Mouse (Mus musculus) forebrain, embryonic 14.5 days (tissue): ENCODE results near the gene Xylt1. TPM values are rescaled to one million over a fixed set of nuclear protein-coding genes. Genes with fewer than 3 reads are reported as not detected.
A peak's percentile ranks its signal among the peaks of the same experiment; 100 is the strongest.

Source experiments
- ATAC-seq: fragments of 200-750 bp; cut with Nextera tagmentation; 2 replicates; pipeline ENCODE4 v1.8.0; 2017; ENCODE audit warnings: mild to moderate bottlenecking, moderate library complexity
- DNase-seq: peaks from one replicate; pipeline ENCODE4 v3.0.0-alpha.2; 2015; ENCODE audit warnings: low spot score
- H3K27ac ChIP-seq: fragments of 300-500 bp; sonication (generic); 2 replicates; pipeline ENCODE4 v1.5.1; 2014; ENCODE audit warnings: low read depth, mild to moderate bottlenecking, control low read depth, low read length, moderate library complexity
- H3K27me3 ChIP-seq: fragments of 300-500 bp; sonication (generic); replicated peaks from 2 replicates; pipeline ENCODE4 v1.6.1; 2014; ENCODE audit warnings: low read length, control low read depth, mixed read lengths; ENCODE audit not compliant: control insufficient read depth, insufficient read depth
- H3K36me3 ChIP-seq: fragments of 300-500 bp; sonication (generic); 2 replicates; pipeline ENCODE4 v1.6.1; 2014; ENCODE audit warnings: low read length, control low read depth; ENCODE audit not compliant: control insufficient read depth, insufficient read depth
- H3K4me1 ChIP-seq: fragments of 300-500 bp; sonication (generic); 2 replicates; pipeline ENCODE4 v1.6.1; 2014; ENCODE audit warnings: antibody characterized with exemption, low read length, control low read depth; ENCODE audit not compliant: control insufficient read depth, insufficient read depth
- H3K4me2 ChIP-seq: fragments of 300-500 bp; sonication (generic); 2 replicates; pipeline ENCODE4 v1.6.1; 2014; ENCODE audit warnings: mild to moderate bottlenecking, control low read depth, low read length
- H3K4me3 ChIP-seq: fragments of 300-500 bp; sonication (generic); 2 replicates; pipeline ENCODE4 v1.5.1; 2014; ENCODE audit warnings: low read depth, low read length, control low read depth
- H3K9ac ChIP-seq: fragments of 300-500 bp; sonication (generic); 2 replicates; pipeline ENCODE4 v1.6.1; 2014; ENCODE audit warnings: mild to moderate bottlenecking, low read length, control low read depth, moderate library complexity
- H3K9me3 ChIP-seq: fragments of 300-500 bp; sonication (generic); replicated peaks from 2 replicates; pipeline ENCODE4 v1.6.1; 2016; ENCODE audit warnings: low read length, control low read depth, mixed read lengths; ENCODE audit not compliant: control insufficient read depth
- WGBS: fragments of 180-500 bp; shearing (Covaris S2); extraction: QIAGEN DNeasy Blood & Tissue Kit; methylation state at CpG from one replicate; pipeline ENCODE4 v1.1.7; 2014; 5-methylcytosine and 5-hydroxymethylcytosine counted together
- polyA plus RNA-seq: library from polyadenylated mRNA; unstranded; fragments of >200 nt; fragmentation: Nextera tagmentation; extraction: Ambion mirVana; gene quantifications from 2 replicates; pipeline ENCODE4 v1.2.1, GENCODE M21; 2014

Gene Xylt1
- polyA plus RNA-seq, 1 experiment from 2014 or later: 1.5 TPM

- Histone ChIP-seq H3K4me2 (no peak overlapping the region), H3K9me3 (no peaks in the 10 kb centered on the region), H3K27me3 (no peaks in the 10 kb centered on the region), H3K4me3 (no peak overlapping the region), H3K36me3 (no peaks in the 10 kb centered on the region), H3K4me1 (peaks cover 8% of the 10 kb centered on the region), H3K27ac (no peak overlapping the region), H3K9ac (no peak overlapping the region)
- no peak for DNase-seq
- ATAC-seq: no peak
- 87% methylated on average over 11 of the region's 11 CpGs for WGBS
Measured at GRCm38 (mm10) chr7:117454789-117455548, 74.2 kb downstream of the Xylt1 start.

DNA sequence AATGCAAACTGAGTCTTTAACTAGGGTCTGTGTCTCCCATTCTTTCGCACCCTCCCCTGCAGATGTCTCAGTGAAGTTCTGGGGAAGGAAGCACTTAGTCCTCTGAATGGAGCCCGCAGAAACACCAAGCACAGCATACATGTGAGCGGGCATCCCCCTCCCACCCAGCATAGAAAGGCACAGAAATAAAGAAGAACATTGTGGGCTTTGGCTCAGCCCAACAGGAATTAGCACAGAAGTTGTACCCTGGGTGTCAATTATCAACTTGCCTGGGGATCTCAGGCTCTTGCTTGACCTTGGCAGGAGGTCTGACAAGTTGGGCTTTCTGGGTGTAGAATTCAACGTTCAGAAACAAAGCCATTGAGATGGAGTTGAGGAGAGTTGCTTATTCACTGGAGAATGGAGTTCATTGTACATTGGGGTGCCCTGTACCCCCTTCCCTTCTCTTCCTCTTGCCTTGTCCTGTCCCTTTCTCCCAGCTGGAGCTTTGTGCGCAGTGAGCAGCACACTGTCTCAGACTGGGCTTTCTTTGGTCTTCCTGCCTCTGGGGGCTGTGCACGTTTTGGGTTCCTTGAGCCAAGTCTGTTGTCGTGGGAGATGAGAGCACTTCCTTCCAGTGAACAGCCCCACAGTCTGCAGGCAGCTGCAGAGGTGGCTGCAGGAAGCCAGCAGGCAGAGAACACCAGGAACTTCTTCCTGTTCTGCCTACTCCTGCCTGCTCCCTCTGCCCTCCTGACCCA, 81.6 kb downstream of the Xylt1 start:
- H3K4me3 ChIP-seq: no peak overlapping the region
- ATAC-seq: peak; percentile 90
- H3K27ac ChIP-seq: peak overlapping the region; percentile 58; the same call in 1 of the 2 replicates
- peak; percentile 72 for DNase-seq
- no peaks in the 10 kb centered on the region for H3K27me3 ChIP-seq
- no peaks in the 10 kb centered on the region for H3K36me3 ChIP-seq
- H3K9me3 ChIP-seq: no peaks in the 10 kb centered on the region
- WGBS: 27% methylated on average over 7 of the region's 7 CpGs
- peaks cover 11% of the 10 kb centered on the region for H3K4me1 ChIP-seq
- H3K9ac ChIP-seq: no peak overlapping the region
- H3K4me2 ChIP-seq: no peak overlapping the region

- H3K9ac ChIP-seq: no peak overlapping the region
- no peaks in the 10 kb centered on the region for H3K9me3 ChIP-seq
- H3K4me2 ChIP-seq: no peak overlapping the region
- no peaks in the 10 kb centered on the region for H3K27me3 ChIP-seq
- H3K4me3 ChIP-seq: no peak overlapping the region
- H3K36me3 ChIP-seq: no peaks in the 10 kb centered on the region
- peaks cover 11% of the 10 kb centered on the region for H3K4me1 ChIP-seq
- 46% methylated on average over 4 of the region's 4 CpGs for WGBS
- peak; percentile 44 for DNase-seq
- ATAC-seq: no peak
- H3K27ac ChIP-seq: no peak overlapping the region
Measured at GRCm38 (mm10) chr7:117464956-117465355, 84.2 kb downstream of the Xylt1 start.

GRCm38 (mm10) chr7:117466006-117466780, 85.4 kb downstream of the Xylt1 start:
- ATAC-seq (no peak), DNase-seq (no peak)
- Histone ChIP-seq H3K9ac (no peak overlapping the region), H3K27me3 (no peaks in the 10 kb centered on the region), H3K4me1 (peaks cover 11% of the 10 kb centered on the region), H3K27ac (no peak overlapping the region), H3K36me3 (no peaks in the 10 kb centered on the region), H3K9me3 (no peaks in the 10 kb centered on the region), H3K4me2 (no peak overlapping the region), H3K4me3 (no peak overlapping the region)
- 91% methylated on average over 7 of the region's 7 CpGs for WGBS

- Histone ChIP-seq H3K4me1 (peaks cover 33% of the 10 kb centered on the region), H3K9me3 (no peaks in the 10 kb centered on the region), H3K4me3 (no peak overlapping the region), H3K27ac (no peak overlapping the region), H3K27me3 (no peaks in the 10 kb centered on the region), H3K36me3 (no peaks in the 10 kb centered on the region), H3K4me2 (no peak overlapping the region), H3K9ac (no peak overlapping the region)
- DNase-seq: no peak
- ATAC-seq: no peak
- 82% methylated on average over 3 of the region's 3 CpGs for WGBS
Measured at GRCm38 (mm10) chr7:117470243-117470802, 89.5 kb downstream of the Xylt1 start.

GRCm38 (mm10) chr7:117472055-117472780, 91.4 kb downstream of the Xylt1 start:
- Histone ChIP-seq H3K9ac (no peak overlapping the region), H3K4me1 (peaks cover 33% of the 10 kb centered on the region), H3K4me3 (no peak overlapping the region), H3K36me3 (no peaks in the 10 kb centered on the region), H3K27me3 (no peaks in the 10 kb centered on the region), H3K4me2 (peak overlapping the region; percentile 18; the same call in 1 of the 2 replicates), H3K9me3 (no peaks in the 10 kb centered on the region), H3K27ac (peak overlapping the region; percentile 70; the same call in 1 of the 2 replicates)
- ATAC-seq (peak; percentile 87), DNase-seq (peak; percentile 86)
- 9% methylated on average over 11 of the region's 11 CpGs for WGBS

DNA sequence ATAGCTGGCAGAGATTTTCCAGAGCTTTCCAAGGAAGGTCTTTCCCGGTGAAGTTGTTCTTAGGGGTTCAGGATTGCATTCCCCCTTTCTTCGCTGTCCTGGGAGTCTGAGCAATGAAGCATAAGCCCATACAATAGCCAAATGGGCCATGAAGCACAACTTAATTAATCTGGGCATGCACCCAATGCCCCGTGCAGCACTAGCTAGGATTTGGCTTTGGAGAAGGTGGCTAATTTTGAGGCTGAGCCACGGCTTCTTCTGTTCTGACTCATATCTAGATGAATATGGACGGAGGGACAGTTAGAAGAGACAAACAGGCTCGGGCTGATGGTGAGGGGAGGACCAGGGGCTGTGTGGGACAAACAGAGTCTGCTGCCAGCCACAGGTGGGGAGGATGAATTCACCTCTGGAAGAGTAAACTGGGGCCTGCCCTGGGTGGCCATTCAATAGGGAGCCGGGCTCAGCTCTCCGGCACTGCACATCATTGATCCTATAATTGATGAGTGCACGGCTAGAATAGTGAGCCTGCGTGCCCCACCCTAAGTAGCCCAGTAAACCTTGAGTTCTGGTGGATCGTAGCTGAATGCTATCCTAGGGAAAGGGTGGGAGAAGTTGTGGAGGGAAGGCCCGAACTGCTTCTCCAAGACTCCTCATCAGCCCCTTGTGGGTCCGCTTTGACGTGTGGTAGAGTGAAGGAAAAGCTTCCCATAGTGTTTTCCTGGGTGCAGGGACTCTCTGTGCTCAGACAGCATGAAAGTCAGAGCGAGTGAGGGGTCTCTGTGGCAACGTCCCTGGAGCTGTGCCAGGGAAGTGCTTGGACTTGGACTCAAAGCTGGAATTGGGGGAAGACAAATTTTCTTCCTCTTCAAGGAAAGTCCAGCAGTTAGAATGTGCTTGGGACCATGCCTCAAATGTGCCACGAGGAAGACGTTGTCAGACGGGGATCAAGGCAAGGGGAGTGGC, 92.3 kb downstream of the Xylt1 start:
- no peak overlapping the region for H3K4me3 ChIP-seq
- peak overlapping the region; percentile 70 for H3K27ac ChIP-seq
- H3K4me1 ChIP-seq: peaks cover 33% of the 10 kb centered on the region
- H3K27me3 ChIP-seq: no peaks in the 10 kb centered on the region
- peak; percentile 83 for ATAC-seq
- no peaks in the 10 kb centered on the region for H3K36me3 ChIP-seq
- H3K9ac ChIP-seq: no peak overlapping the region
- 11% methylated on average over 19 of the region's 19 CpGs for WGBS
- peak overlapping the region; percentile 18; the same call in 1 of the 2 replicates for H3K4me2 ChIP-seq
- peak; percentile 89 for DNase-seq
- no peaks in the 10 kb centered on the region for H3K9me3 ChIP-seq
